Mouse (Mus musculus) MEL (cell line): ENCODE data around the gene Adam12. TPM values are rescaled to one million over a fixed set of nuclear protein-coding genes. Genes with fewer than 3 reads are reported as not detected.

Source experiments
- DNase-seq: peaks from one replicate; pipeline ENCODE4 v3.0.0; 2011; ENCODE audit warnings: low read depth, low spot score
- H3K27ac ChIP-seq: 2 replicates; pipeline ENCODE4 v1.5.1; 2012; ENCODE audit warnings: low read depth, mild to moderate bottlenecking, control low read depth, low read length, moderate library complexity; ENCODE audit not compliant: control insufficient read depth
- H3K27me3 ChIP-seq, 2 experiments: fragments of 150-350 bp in 1 of 2; sonication (generic) in 1 of 2; 2 replicates each; pipeline ENCODE4 v1.6.1; 2012; ENCODE audit warnings: low read length in 2 of 2, mild to moderate bottlenecking in 2 of 2, improper control_type of control experiment in 1 of 2, moderate library complexity in 1 of 2; ENCODE audit not compliant: insufficient read depth in 2 of 2, control insufficient read depth in 1 of 2
- H3K36me3 ChIP-seq, 2 experiments: 2 replicates each; pipeline ENCODE4 v1.6.1; 2012 to 2014; ENCODE audit warnings: low read length in 2 of 2, improper control_type of control experiment in 1 of 2, inconsistent platforms in 1 of 2, mild to moderate bottlenecking in 1 of 2; ENCODE audit not compliant: insufficient read depth in 2 of 2, control insufficient read depth in 1 of 2
- H3K4me1 ChIP-seq, 2 experiments: fragments of 150-350 bp in 1 of 2; sonication (generic) in 1 of 2; 2 replicates each; pipeline ENCODE4 v1.6.1; 2012; ENCODE audit warnings: low read length in 2 of 2, improper control_type of control experiment in 1 of 2, mild to moderate bottlenecking in 1 of 2; ENCODE audit not compliant: insufficient read depth in 2 of 2, control insufficient read depth in 1 of 2
- H3K4me3 ChIP-seq, 2 experiments: fragments of 150-350 bp in 1 of 2; sonication (generic) in 1 of 2; 2 replicates each; pipeline ENCODE4 v1.5.1; 2012; ENCODE audit warnings: low read depth in 2 of 2, low read length in 2 of 2, mild to moderate bottlenecking in 2 of 2, moderate library complexity in 2 of 2, control low read depth in 1 of 2, improper control_type of control experiment in 1 of 2; ENCODE audit not compliant: control insufficient read depth in 1 of 2, insufficient read depth in 1 of 2
- H3K79me2 ChIP-seq: 2 replicates; pipeline ENCODE4 v1.6.1; 2012; ENCODE audit warnings: mild to moderate bottlenecking, low read length, moderate library complexity; ENCODE audit not compliant: control insufficient read depth, poor library complexity, insufficient read depth
- H3K9ac ChIP-seq: 2 replicates; pipeline ENCODE4 v1.6.1; 2012; ENCODE audit warnings: low read depth, mild to moderate bottlenecking, control low read depth, low read length, moderate library complexity; ENCODE audit not compliant: control insufficient read depth, poor library complexity, severe bottlenecking
- H3K9me3 ChIP-seq: fragments of 150-350 bp; sonication (generic); replicated peaks from 2 replicates; pipeline ENCODE4 v1.6.1; 2012; ENCODE audit warnings: mild to moderate bottlenecking, low read length, improper control_type of control experiment, moderate library complexity; ENCODE audit not compliant: insufficient read depth
- BHLHE40 ChIP-seq: IDR thresholded peaks from 2 replicates; pipeline ENCODE4 v1.6.1; 2012; ENCODE audit warnings: low read depth, mild to moderate bottlenecking, inconsistent platforms, low read length, improper control_type of control experiment, borderline replicate concordance
- CHD1 ChIP-seq: IDR thresholded peaks from 2 replicates; pipeline ENCODE4 v1.6.1; 2012; ENCODE audit warnings: low read depth, mild to moderate bottlenecking, inconsistent platforms, low read length, improper control_type of control experiment
- CTCF ChIP-seq, 3 experiments: IDR thresholded peaks in 2 of 3; conservative IDR thresholded peaks in 1 of 3; 2 replicates each; pipeline ENCODE4 v1.5.1; 2011 to 2012; ENCODE audit warnings: low read length in 3 of 3, low read depth in 2 of 3, mild to moderate bottlenecking in 2 of 3, improper control_type of control experiment in 1 of 3, inconsistent platforms in 1 of 3, mixed read lengths in 1 of 3, moderate library complexity in 1 of 3; ENCODE audit not compliant: control insufficient read depth in 1 of 3, insufficient read depth in 1 of 3, poor library complexity in 1 of 3, severe bottlenecking in 1 of 3
- E2F4 ChIP-seq: IDR thresholded peaks from 2 replicates; pipeline ENCODE4 v1.6.1; 2011; ENCODE audit warnings: low read depth, low read length, improper control_type of control experiment, borderline replicate concordance
- ELF1 ChIP-seq: IDR thresholded peaks from 2 replicates; pipeline ENCODE4 v1.6.1; 2014; ENCODE audit warnings: low read depth, mild to moderate bottlenecking, inconsistent platforms, low read length, improper control_type of control experiment, moderate library complexity
- EP300 ChIP-seq, 2 experiments: IDR thresholded peaks; 2 replicates each; pipeline ENCODE4 v1.6.1; 2011; ENCODE audit warnings: improper control_type of control experiment in 2 of 2, low read length in 2 of 2, low read depth in 1 of 2, mild to moderate bottlenecking in 1 of 2
- ETS1 ChIP-seq: IDR thresholded peaks from 2 replicates; pipeline ENCODE4 v1.6.1; 2012; ENCODE audit warnings: low read depth, mild to moderate bottlenecking, inconsistent platforms, low read length, improper control_type of control experiment, moderate library complexity
- GABPA ChIP-seq: IDR thresholded peaks from 2 replicates; pipeline ENCODE4 v1.6.1; 2012; ENCODE audit warnings: low read depth, mild to moderate bottlenecking, inconsistent platforms, low read length, improper control_type of control experiment, moderate library complexity
- GATA1 ChIP-seq: IDR thresholded peaks from 2 replicates; pipeline ENCODE4 v1.6.1; 2011; ENCODE audit warnings: low read depth, low read length, improper control_type of control experiment
- HCFC1 ChIP-seq: IDR thresholded peaks from 2 replicates; pipeline ENCODE4 v1.6.1; 2012; ENCODE audit warnings: low read depth, mild to moderate bottlenecking, inconsistent platforms, low read length, improper control_type of control experiment, moderate library complexity
- JUND ChIP-seq: IDR thresholded peaks from 2 replicates; pipeline ENCODE4 v1.6.1; 2011; ENCODE audit warnings: low read depth, mild to moderate bottlenecking, improper control_type of control experiment, low read length
- MAZ ChIP-seq: IDR thresholded peaks from 2 replicates; pipeline ENCODE4 v1.6.1; 2012; ENCODE audit warnings: low read depth, mild to moderate bottlenecking, inconsistent platforms, low read length, improper control_type of control experiment
- MXI1 ChIP-seq: IDR thresholded peaks from 2 replicates; pipeline ENCODE4 v1.6.1; 2011; ENCODE audit warnings: mild to moderate bottlenecking, low read depth, low read length, improper control_type of control experiment
- MYB ChIP-seq: IDR thresholded peaks from 2 replicates; pipeline ENCODE4 v1.6.1; 2011; ENCODE audit warnings: mild to moderate bottlenecking, low read depth, low read length, improper control_type of control experiment
- NELFE ChIP-seq: IDR thresholded peaks from 2 replicates; pipeline ENCODE4 v1.6.1; 2011; ENCODE audit warnings: low read depth, low read length, improper control_type of control experiment
- NRF1 ChIP-seq: IDR thresholded peaks from 2 replicates; pipeline ENCODE4 v1.6.1; 2014; ENCODE audit warnings: low read depth, mild to moderate bottlenecking, inconsistent platforms, low read length, improper control_type of control experiment, moderate library complexity; ENCODE audit not compliant: poor library complexity, insufficient read depth, severe bottlenecking
- POLR2A ChIP-seq, 2 experiments: IDR thresholded peaks; 2 replicates each; pipeline ENCODE4 v1.6.1; 2011 to 2012; ENCODE audit warnings: low read length in 2 of 2, mild to moderate bottlenecking in 2 of 2, control low read depth in 1 of 2, improper control_type of control experiment in 1 of 2, low read depth in 1 of 2, moderate library complexity in 1 of 2; ENCODE audit not compliant: control insufficient read depth in 1 of 2, insufficient read depth in 1 of 2, poor library complexity in 1 of 2
- POLR2AphosphoS2 ChIP-seq: IDR thresholded peaks from 2 replicates; pipeline ENCODE4 v1.6.1; 2011; ENCODE audit warnings: low read length, improper control_type of control experiment
- POLR2AphosphoS5 ChIP-seq: IDR thresholded peaks from 2 replicates; pipeline ENCODE4 v1.6.1; 2012; ENCODE audit warnings: low read depth, borderline replicate concordance, mild to moderate bottlenecking, inconsistent platforms, low read length, moderate library complexity, mixed read lengths
- RAD21 ChIP-seq: IDR thresholded peaks from 2 replicates; pipeline ENCODE4 v1.6.1; 2011; ENCODE audit warnings: mild to moderate bottlenecking, low read depth, low read length, improper control_type of control experiment
- RCOR1 ChIP-seq: IDR thresholded peaks from 2 replicates; pipeline ENCODE4 v1.6.1; 2012; ENCODE audit warnings: low read depth, mild to moderate bottlenecking, inconsistent platforms, low read length, improper control_type of control experiment
- SMC3 ChIP-seq: IDR thresholded peaks from 2 replicates; pipeline ENCODE4 v1.6.1; 2011; ENCODE audit warnings: low read depth, low read length, improper control_type of control experiment
- TAL1 ChIP-seq: IDR thresholded peaks from 2 replicates; pipeline ENCODE4 v1.6.1; 2012; ENCODE audit warnings: mild to moderate bottlenecking, inconsistent platforms, low read length, moderate library complexity, mixed read lengths
- TCF12 ChIP-seq: IDR thresholded peaks from 2 replicates; pipeline ENCODE4 v1.6.1; 2014; ENCODE audit warnings: low read depth, mild to moderate bottlenecking, inconsistent platforms, low read length, improper control_type of control experiment, moderate library complexity
- ZC3H11A ChIP-seq: IDR thresholded peaks from 2 replicates; pipeline ENCODE4 v1.6.1; 2012; ENCODE audit warnings: low read depth, mild to moderate bottlenecking, inconsistent platforms, low read length, improper control_type of control experiment
- polyA plus RNA-seq, 2 experiments: library from polyadenylated mRNA; stranded (reverse) in 1 of 2; unstranded in 1 of 2; fragments of >175 nt in 1 of 2; fragments of >200 nt in 1 of 2; gene quantifications; 2 replicates each; pipeline versions ENCODE4 v1.2.1 to v1.2.4; 2012; ENCODE audit warnings: low replicate concordance in 2 of 2, low read depth in 1 of 2; ENCODE audit not compliant: insufficient read length in 2 of 2, insufficient read depth in 1 of 2, missing spikeins in 1 of 2
- total RNA-seq: library from RNA; depleted of rRNA; stranded (reverse); fragments of 300-350 nt; gene quantifications from 2 replicates; pipeline ENCODE4 v1.2.3, GENCODE M21; 2012

The Adam12 gene
- total and polyA plus RNA-seq, 3 experiments, result not detected

DNA sequence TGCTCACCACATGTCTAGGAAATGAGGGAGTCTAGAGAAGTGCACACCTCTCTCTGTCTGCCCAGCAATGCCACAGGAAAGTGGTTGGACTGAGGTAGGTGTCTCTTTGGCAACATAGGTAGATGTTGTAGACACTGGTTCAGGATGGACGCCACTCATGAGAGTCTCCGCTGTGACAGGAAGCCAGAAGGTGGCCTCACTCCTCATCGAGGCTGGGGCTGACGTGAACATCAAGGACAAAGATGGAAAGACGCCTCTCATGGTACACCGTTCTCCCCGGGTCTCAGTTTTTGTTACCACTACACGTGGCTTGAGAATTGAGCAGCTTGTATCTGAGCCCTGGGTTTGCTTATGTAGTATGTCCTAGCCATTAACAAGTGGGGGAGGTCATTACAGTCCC, 352.2 kb downstream of the Adam12 start:
- H3K36me3 ChIP-seq, result no peaks in the 10 kb centered on the region
- no peak for DNase-seq
- no peaks in the 10 kb centered on the region for H3K9me3 ChIP-seq
- H3K79me2 ChIP-seq, result no peaks in the 10 kb centered on the region
- no peak for TF ChIP-seq E2F4
- no peak for TF ChIP-seq ETS1
- no peak for TF ChIP-seq EP300 (IDR thresholded peaks at IDR 0.05; ENCODE audit: low read depth in 1 of 2, low read length in 2 of 2)
- TF ChIP-seq ZC3H11A, result no peak
- TF ChIP-seq GATA1, result no peak
- no peak for TF ChIP-seq JUND
- no peak for TF ChIP-seq CTCF (IDR thresholded peaks at IDR 0.05 in 2 of 3, conservative IDR thresholded peaks at IDR 0.05 in 1 of 3; ENCODE audit: control insufficient read depth in 1 of 3, insufficient read depth in 1 of 3, low read depth in 2 of 3, low read length in 3 of 3, poor library complexity in 1 of 3, severe bottlenecking in 1 of 3)
- TF ChIP-seq BHLHE40, result no peak
- TF ChIP-seq NRF1, result no peak
- no peak for TF ChIP-seq MAZ
- TF ChIP-seq POLR2A (IDR thresholded peaks at IDR 0.05; ENCODE audit: control insufficient read depth in 1 of 2, insufficient read depth in 1 of 2, low read depth in 1 of 2, low read length in 2 of 2, poor library complexity in 1 of 2), result no peak
- TF ChIP-seq POLR2AphosphoS2, result no peak
- no peak for TF ChIP-seq MXI1
- no peak for TF ChIP-seq POLR2AphosphoS5
- TF ChIP-seq TAL1, result no peak
- no peak for TF ChIP-seq RCOR1
- no peak for TF ChIP-seq GABPA
- TF ChIP-seq MYB, result no peak
- TF ChIP-seq RAD21, result no peak
- no peak for TF ChIP-seq NELFE
- H3K4me3 ChIP-seq, result no peak overlapping the region
- H3K27me3 ChIP-seq, result no peaks in the 10 kb centered on the region
- no peak overlapping the region for H3K27ac ChIP-seq
- H3K4me1 ChIP-seq, result no peaks in the 10 kb centered on the region
- no peak overlapping the region for H3K9ac ChIP-seq

DNA sequence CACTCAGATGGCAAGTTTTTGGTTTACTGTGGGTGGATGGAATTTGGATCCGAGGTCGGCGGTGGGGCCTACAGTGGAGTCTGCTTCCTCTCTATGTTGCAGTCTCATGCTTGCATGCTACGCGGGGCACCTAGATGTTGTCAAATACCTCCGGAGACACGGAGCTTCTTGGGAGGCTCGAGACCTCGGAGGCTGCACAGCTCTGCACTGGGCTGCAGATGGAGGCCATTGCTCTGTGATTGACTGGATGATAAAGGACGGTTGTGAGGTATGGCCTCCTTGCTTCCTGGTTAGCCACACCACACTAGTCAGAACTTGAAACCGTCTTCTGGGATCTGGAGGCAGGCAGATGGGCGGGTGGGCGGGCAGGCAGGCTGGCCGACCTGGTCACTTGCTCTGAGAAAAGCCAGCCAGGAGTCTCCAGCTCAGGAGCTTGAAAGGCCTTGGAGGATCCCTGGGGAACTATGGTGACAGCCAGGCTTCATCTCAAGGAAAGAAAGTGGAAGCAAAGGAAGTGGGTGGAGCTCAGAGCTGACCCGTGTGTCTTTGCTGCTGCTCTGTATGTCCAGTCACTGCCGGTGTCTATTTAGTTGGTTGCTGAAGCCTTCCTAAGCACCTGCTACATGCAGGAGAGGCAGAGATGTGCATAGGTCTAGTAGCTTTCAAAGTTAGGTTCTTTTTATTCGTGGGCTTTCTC, 355.2 kb downstream of the Adam12 start:
- Histone ChIP-seq H3K9ac (no peak overlapping the region), H3K36me3 (no peaks in the 10 kb centered on the region), H3K9me3 (no peaks in the 10 kb centered on the region), H3K4me1 (no peaks in the 10 kb centered on the region), H3K79me2 (no peaks in the 10 kb centered on the region), H3K4me3 (no peak overlapping the region), H3K27me3 (no peaks in the 10 kb centered on the region), H3K27ac (no peak overlapping the region)
- no peak for TF ChIP-seq JUND
- no peak for TF ChIP-seq MXI1
- no peak for TF ChIP-seq TCF12
- no peak for TF ChIP-seq HCFC1
- no peak for TF ChIP-seq RAD21
- no peak for TF ChIP-seq ELF1
- no peak for TF ChIP-seq ETS1
- TF ChIP-seq POLR2AphosphoS5, result no peak
- no peak for TF ChIP-seq MAZ
- TF ChIP-seq SMC3, result no peak
- no peak for TF ChIP-seq POLR2AphosphoS2
- no peak for TF ChIP-seq CHD1
- no peak for DNase-seq
